Mouse (Mus musculus) neural tube, embryonic 15.5 days (tissue): ENCODE results near the gene 1700020A23Rik. TPM values are rescaled to one million over a fixed set of nuclear protein-coding genes. Genes with fewer than 3 reads are reported as not detected.

ENCODE experiments used
- ATAC-seq: fragments of 200-750 bp; cut with Nextera tagmentation; 2 replicates; pipeline ENCODE4 v1.8.0; 2017; ENCODE audit warnings: mild to moderate bottlenecking, moderate TSS enrichment, moderate library complexity; ENCODE audit not compliant: low FRiP score
- H3K27ac ChIP-seq: fragments of 300-500 bp; sonication (generic); replicated peaks from 2 replicates; pipeline ENCODE4 v1.5.1; 2015; ENCODE audit warnings: mild to moderate bottlenecking, inconsistent platforms
- H3K27me3 ChIP-seq: fragments of 300-500 bp; sonication (generic); replicated peaks from 2 replicates; pipeline ENCODE4 v1.6.1; 2015; ENCODE audit warnings: inconsistent platforms
- H3K36me3 ChIP-seq: fragments of 300-500 bp; sonication (generic); 2 replicates; pipeline ENCODE4 v1.6.1; 2015; ENCODE audit warnings: inconsistent platforms
- H3K4me1 ChIP-seq: fragments of 300-500 bp; sonication (generic); 2 replicates; pipeline ENCODE4 v1.6.1; 2015; ENCODE audit warnings: inconsistent platforms
- H3K4me2 ChIP-seq: fragments of 300-500 bp; sonication (generic); 2 replicates; pipeline ENCODE4 v1.6.1; 2015; ENCODE audit warnings: inconsistent platforms, mild to moderate bottlenecking, moderate library complexity
- H3K4me3 ChIP-seq: fragments of 300-500 bp; sonication (generic); replicated peaks from 2 replicates; pipeline ENCODE4 v1.5.1; 2015; ENCODE audit warnings: mild to moderate bottlenecking, inconsistent platforms
- H3K9ac ChIP-seq: fragments of 300-500 bp; sonication (generic); replicated peaks from 2 replicates; pipeline ENCODE4 v1.6.1; 2015; ENCODE audit warnings: mild to moderate bottlenecking, inconsistent platforms
- H3K9me3 ChIP-seq: fragments of 300-500 bp; sonication (generic); replicated peaks from 2 replicates; pipeline ENCODE4 v1.6.1; 2016; ENCODE audit warnings: inconsistent platforms
- WGBS: fragments of 180-500 bp; shearing (Covaris S2); methylation state at CpG from one replicate; pipeline ENCODE4 v1.1.7; 2015; ENCODE audit warnings: mixed read lengths; 5-methylcytosine and 5-hydroxymethylcytosine counted together
- polyA plus RNA-seq: library from polyadenylated mRNA; unstranded; fragments of >200 nt; fragmentation: Nextera tagmentation; extraction: Ambion mirVana; gene quantifications from 2 replicates; pipeline ENCODE4 v1.2.1, GENCODE M21; 2015

The 1700020A23Rik gene
- polyA plus RNA-seq, 1 experiment from 2014 or later: 0.56 TPM

- 96% methylated on average over 3 of the region's 3 CpGs for WGBS
- H3K4me2 ChIP-seq: no peak overlapping the region
- no peak for ATAC-seq
- H3K4me3 ChIP-seq: no peak overlapping the region
- H3K4me1 ChIP-seq: no peaks in the 10 kb centered on the region
- peaks cover 67% of the 10 kb centered on the region for H3K36me3 ChIP-seq
- H3K27ac ChIP-seq: no peak overlapping the region
- no peak overlapping the region for H3K9ac ChIP-seq
- no peaks in the 10 kb centered on the region for H3K9me3 ChIP-seq
- no peaks in the 10 kb centered on the region for H3K27me3 ChIP-seq
Measured at GRCm38 (mm10) chr2:130438861-130439260, 33.8 kb downstream of the 1700020A23Rik start.

- H3K9ac ChIP-seq: no peak overlapping the region
- H3K36me3 ChIP-seq: peaks cover 73% of the 10 kb centered on the region
- ATAC-seq: no peak
Measured at GRCm38 (mm10) chr2:130439840-130440480, 34.9 kb downstream of the 1700020A23Rik start.

GRCm38 (mm10) chr2:130442162-130442561 is 37.1 kb downstream of the 1700020A23Rik start:
- H3K27ac ChIP-seq: no peak overlapping the region
- ATAC-seq: no peak
- H3K27me3 ChIP-seq: no peaks in the 10 kb centered on the region
- no peaks in the 10 kb centered on the region for H3K4me1 ChIP-seq
- H3K4me3 ChIP-seq: no peak overlapping the region
- H3K9me3 ChIP-seq: no peaks in the 10 kb centered on the region
- WGBS: 84% methylated on average over 10 of the region's 10 CpGs
- H3K9ac ChIP-seq: no peak overlapping the region
- no peak overlapping the region for H3K4me2 ChIP-seq
- peaks cover 73% of the 10 kb centered on the region for H3K36me3 ChIP-seq

More at GRCm38 (mm10) chr2:130439840-130440480, 34.9 kb downstream of the 1700020A23Rik start:
- Histone ChIP-seq H3K27me3 (no peaks in the 10 kb centered on the region), H3K9me3 (no peaks in the 10 kb centered on the region), H3K4me3 (no peak overlapping the region), H3K27ac (no peak overlapping the region), H3K4me2 (no peak overlapping the region), H3K4me1 (no peaks in the 10 kb centered on the region)
- WGBS: 95% methylated on average over 4 of the region's 4 CpGs

- Histone ChIP-seq H3K4me2 (no peak overlapping the region), H3K27ac (no peak overlapping the region)
Measured at GRCm38 (mm10) chr2:130448449-130448848, 43.4 kb downstream of the 1700020A23Rik start.

GRCm38 (mm10) chr2:130449021-130449793 is 44.1 kb downstream of the 1700020A23Rik start:
- no peak; the same call in 1 of the 2 replicates for ATAC-seq
- Histone ChIP-seq H3K9me3 (no peaks in the 10 kb centered on the region), H3K4me1 (peaks cover 36% of the 10 kb centered on the region), H3K27me3 (no peaks in the 10 kb centered on the region), H3K9ac (peak overlapping the region; percentile 94), H3K27ac (peak overlapping the region; percentile 94), H3K4me2 (peak overlapping the region; percentile 83), H3K4me3 (peak overlapping the region; percentile 91), H3K36me3 (peaks cover 3% of the 10 kb centered on the region)
- 8% methylated on average over 17 of the region's 17 CpGs for WGBS

More at GRCm38 (mm10) chr2:130448449-130448848, 43.4 kb downstream of the 1700020A23Rik start:
- no peak overlapping the region for H3K4me3 ChIP-seq
- H3K4me1 ChIP-seq: peaks cover 34% of the 10 kb centered on the region
- no peaks in the 10 kb centered on the region for H3K9me3 ChIP-seq
- H3K27me3 ChIP-seq: no peaks in the 10 kb centered on the region
- no peak overlapping the region for H3K9ac ChIP-seq
- peaks cover 10% of the 10 kb centered on the region for H3K36me3 ChIP-seq
- no peak for ATAC-seq

GRCm38 (mm10) chr2:130449794-130450433 is 44.9 kb downstream of the 1700020A23Rik start, which contains the start of gene Ptpra:
Gene Ptpra (plus strand): TSS chr2:130450278.
- peak within 1 kb of the TSS; percentile 94 for H3K27ac ChIP-seq
- WGBS: 0% methylated on average over 46 of the region's 50 CpGs
- no peaks in the 10 kb centered on the region for H3K27me3 ChIP-seq
- peak within 1 kb of the TSS; percentile 94 for H3K9ac ChIP-seq
- no peaks in the 10 kb centered on the region for H3K9me3 ChIP-seq
- H3K4me1 ChIP-seq: peaks cover 41% of the 10 kb centered on the region
- H3K36me3 ChIP-seq: no peaks in the 10 kb centered on the region
- peak; percentile 98 for ATAC-seq
- H3K4me2 ChIP-seq: peak within 1 kb of the TSS; percentile 83
- peak within 1 kb of the TSS; percentile 91 for H3K4me3 ChIP-seq

- Histone ChIP-seq H3K9ac (peak overlapping the region; percentile 94), H3K27ac (peak overlapping the region; percentile 94), H3K4me1 (peaks cover 41% of the 10 kb centered on the region), H3K27me3 (no peaks in the 10 kb centered on the region), H3K4me2 (peak overlapping the region; percentile 83), H3K4me3 (peak overlapping the region; percentile 91), H3K36me3 (no peaks in the 10 kb centered on the region), H3K9me3 (no peaks in the 10 kb centered on the region)
- ATAC-seq: peak; percentile 88
- WGBS: under 1% methylated on average over 45 of the region's 47 CpGs
Measured at GRCm38 (mm10) chr2:130450434-130450796, 45.4 kb downstream of the 1700020A23Rik start.

GRCm38 (mm10) chr2:130451086-130451726 is 46.1 kb downstream of the 1700020A23Rik start:
- Histone ChIP-seq H3K4me2 (peak overlapping the region; percentile 83), H3K27ac (no peak overlapping the region), H3K4me1 (peaks cover 41% of the 10 kb centered on the region), H3K36me3 (no peaks in the 10 kb centered on the region), H3K4me3 (peak overlapping the region; percentile 91), H3K9me3 (no peaks in the 10 kb centered on the region), H3K9ac (peak overlapping the region; percentile 94), H3K27me3 (no peaks in the 10 kb centered on the region)
- no peak for ATAC-seq
- 71% methylated on average over 14 of the region's 14 CpGs for WGBS

GRCm38 (mm10) chr2:130451727-130452090 is 46.6 kb downstream of the 1700020A23Rik start:
- Histone ChIP-seq H3K4me2 (peak overlapping the region; percentile 83), H3K4me1 (peaks cover 41% of the 10 kb centered on the region), H3K36me3 (no peaks in the 10 kb centered on the region), H3K27ac (no peak overlapping the region), H3K9ac (peak overlapping the region; percentile 94), H3K27me3 (no peaks in the 10 kb centered on the region), H3K9me3 (no peaks in the 10 kb centered on the region), H3K4me3 (peak overlapping the region; percentile 91)
- ATAC-seq: no peak
- 71% methylated on average over 3 of the region's 3 CpGs for WGBS

- Histone ChIP-seq H3K4me2 (peak overlapping the region; percentile 9), H3K36me3 (no peaks in the 10 kb centered on the region), H3K4me1 (peaks cover 41% of the 10 kb centered on the region), H3K9me3 (no peaks in the 10 kb centered on the region), H3K27ac (no peak overlapping the region), H3K4me3 (no peak overlapping the region), H3K9ac (no peak overlapping the region), H3K27me3 (no peaks in the 10 kb centered on the region)
- ATAC-seq: no peak
- WGBS: 74% methylated on average over 2 of the region's 2 CpGs
Measured at GRCm38 (mm10) chr2:130452266-130452665, 47.2 kb downstream of the 1700020A23Rik start.

- no peak overlapping the region for H3K4me2 ChIP-seq
Measured at GRCm38 (mm10) chr2:130453421-130453820, 48.4 kb downstream of the 1700020A23Rik start.

More at GRCm38 (mm10) chr2:130453421-130453820, 48.4 kb downstream of the 1700020A23Rik start:
- H3K9ac ChIP-seq: no peak overlapping the region
- WGBS: 71% methylated on average over 6 of the region's 6 CpGs
- no peaks in the 10 kb centered on the region for H3K36me3 ChIP-seq
- peaks cover 41% of the 10 kb centered on the region for H3K4me1 ChIP-seq
- no peak overlapping the region for H3K4me3 ChIP-seq
- no peak overlapping the region for H3K27ac ChIP-seq
- H3K9me3 ChIP-seq: no peaks in the 10 kb centered on the region
- ATAC-seq: no peak
- H3K27me3 ChIP-seq: no peaks in the 10 kb centered on the region
